Mouse (Mus musculus) cerebellum, adult 8-10 months (tissue): Measurements from ENCODE around the gene Mamdc2.
A peak's percentile ranks its signal among the peaks of the same experiment; 100 is the strongest.

ENCODE experiments used
- DNase-seq: peaks from one replicate; pipeline ENCODE4 v3.0.0; 2022

Mamdc2 gene

GRCm38 (mm10) chr19:23434433-23434832 lies 13.8 kb downstream of the Mamdc2 start:
- no peak for DNase-seq

DNA sequence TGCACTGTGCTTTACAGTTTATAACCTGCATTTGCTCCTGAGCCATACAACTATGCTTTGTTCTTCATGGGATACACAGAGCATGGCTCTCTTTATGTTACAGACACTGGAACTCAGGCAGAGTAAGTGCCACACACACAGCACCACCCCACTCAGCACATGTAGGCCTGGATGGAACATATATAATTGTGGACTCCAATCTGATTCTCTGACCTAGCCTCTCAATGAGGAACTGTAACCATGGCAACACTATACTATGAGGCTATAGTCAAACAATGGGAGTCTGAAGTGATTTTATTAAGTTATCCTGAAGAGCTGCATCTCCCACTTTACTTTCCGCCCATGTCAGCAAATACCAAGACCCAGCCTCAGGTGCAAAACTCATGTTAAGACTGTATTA lies 30.6 kb downstream of the Mamdc2 start:
- DNase-seq, result no peak

- no peak for DNase-seq
Measured at GRCm38 (mm10) chr19:23410800-23411199, 37.4 kb downstream of the Mamdc2 start.

GRCm38 (mm10) chr19:23410328-23410727 lies 37.9 kb downstream of the Mamdc2 start:
- DNase-seq, result no peak

- DNase-seq, result no peak
Measured at GRCm38 (mm10) chr19:23401469-23402135, 46.6 kb downstream of the Mamdc2 start.

GRCm38 (mm10) chr19:23400485-23400884 lies 47.8 kb downstream of the Mamdc2 start:
- DNase-seq, result no peak

GRCm38 (mm10) chr19:23395956-23396355 lies 52.3 kb downstream of the Mamdc2 start:
- DNase-seq, result no peak

GRCm38 (mm10) chr19:23394597-23394996 lies 53.6 kb downstream of the Mamdc2 start:
- no peak for DNase-seq

DNA sequence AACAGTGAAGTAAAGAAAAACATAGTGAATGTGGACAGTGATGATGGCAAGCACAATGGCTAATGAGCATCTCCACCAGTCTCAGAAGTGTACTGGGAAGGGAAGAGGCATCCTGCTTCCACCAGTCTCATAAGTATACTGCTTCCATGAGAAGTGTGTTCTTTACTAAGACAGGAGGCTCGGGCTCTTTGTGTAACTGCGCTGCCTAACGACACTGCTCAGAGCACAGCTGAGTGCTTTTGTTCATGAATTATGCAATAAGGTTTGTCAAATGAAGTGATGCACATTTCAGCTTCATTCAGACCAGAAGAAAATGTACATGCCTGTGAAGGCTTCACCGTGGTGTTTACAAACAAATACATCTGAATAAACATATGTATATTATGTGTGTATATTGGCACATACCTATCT lies 59.4 kb downstream of the Mamdc2 start:
- no peak for DNase-seq

DNA sequence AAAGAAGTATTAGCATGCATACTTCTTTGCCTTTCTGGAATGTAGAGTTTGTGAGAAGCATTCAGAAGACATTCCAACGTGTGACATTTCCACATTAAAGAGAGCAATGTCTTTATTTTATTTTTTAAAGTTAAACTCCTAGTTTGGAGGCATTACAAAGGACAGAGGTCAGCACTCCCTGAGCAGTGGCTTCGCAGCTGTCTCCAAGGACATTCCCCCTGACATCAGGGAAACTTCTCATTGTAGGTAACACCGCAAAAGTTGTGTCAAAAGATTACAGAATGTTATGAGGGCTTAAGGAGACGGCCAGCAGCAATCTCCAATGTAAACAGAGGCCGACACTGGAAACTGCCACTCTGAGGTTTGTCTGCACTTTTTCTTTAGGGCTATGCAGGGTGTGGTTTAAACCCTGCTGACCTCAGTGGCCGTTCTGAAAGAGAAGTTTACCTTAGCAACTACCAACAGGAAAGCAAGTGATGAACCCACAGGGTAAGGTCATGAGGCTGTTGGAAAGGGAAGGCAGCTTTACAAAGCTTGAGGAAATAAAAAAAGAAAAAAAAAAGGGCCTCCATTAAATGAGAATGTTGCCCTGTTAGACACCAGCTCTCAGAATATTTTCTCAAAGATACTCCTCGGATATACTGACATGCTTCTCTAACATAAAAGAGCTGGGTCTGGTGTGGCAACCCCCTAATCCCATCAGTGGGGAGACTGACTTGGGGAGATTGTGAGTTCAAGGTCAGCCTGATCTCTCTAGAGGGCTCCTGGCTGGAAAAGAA lies 60.0 kb downstream of the Mamdc2 start:
- DNase-seq, result no peak

- DNase-seq, result no peak
Measured at GRCm38 (mm10) chr19:23382396-23382795, 65.8 kb downstream of the Mamdc2 start.

GRCm38 (mm10) chr19:23380968-23381367 lies 67.3 kb downstream of the Mamdc2 start:
- no peak for DNase-seq

GRCm38 (mm10) chr19:23379752-23380504 lies 68.3 kb downstream of the Mamdc2 start:
- DNase-seq, result no peak

GRCm38 (mm10) chr19:23376536-23377201 lies 71.6 kb downstream of the Mamdc2 start:
- DNase-seq, result no peak

GRCm38 (mm10) chr19:23374941-23375656 lies 73.1 kb downstream of the Mamdc2 start:
- DNase-seq, result peak; percentile 95

DNA sequence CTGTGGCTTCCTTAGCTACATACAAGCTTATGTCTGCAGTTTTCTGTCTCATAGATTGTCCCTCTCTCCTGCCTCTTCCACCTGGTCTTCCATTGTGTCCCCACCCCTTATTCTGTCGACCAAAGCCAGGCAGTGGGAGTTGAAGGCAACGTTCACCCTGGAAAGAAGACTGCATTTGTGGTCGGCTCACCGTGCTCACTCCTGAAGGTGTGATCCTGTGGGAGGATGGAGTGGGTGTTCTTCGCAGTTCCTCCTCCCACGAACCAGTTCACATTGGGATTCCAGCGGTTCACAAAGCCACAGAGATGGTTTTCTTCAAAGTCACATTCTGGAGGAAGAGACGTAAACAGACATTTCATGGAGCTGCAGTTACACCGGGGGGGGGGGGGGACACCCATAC lies 74.5 kb downstream of the Mamdc2 start:
- no peak for DNase-seq

- DNase-seq, result peak; percentile 55
Measured at GRCm38 (mm10) chr19:23373287-23373686, 75.0 kb downstream of the Mamdc2 start.

DNA sequence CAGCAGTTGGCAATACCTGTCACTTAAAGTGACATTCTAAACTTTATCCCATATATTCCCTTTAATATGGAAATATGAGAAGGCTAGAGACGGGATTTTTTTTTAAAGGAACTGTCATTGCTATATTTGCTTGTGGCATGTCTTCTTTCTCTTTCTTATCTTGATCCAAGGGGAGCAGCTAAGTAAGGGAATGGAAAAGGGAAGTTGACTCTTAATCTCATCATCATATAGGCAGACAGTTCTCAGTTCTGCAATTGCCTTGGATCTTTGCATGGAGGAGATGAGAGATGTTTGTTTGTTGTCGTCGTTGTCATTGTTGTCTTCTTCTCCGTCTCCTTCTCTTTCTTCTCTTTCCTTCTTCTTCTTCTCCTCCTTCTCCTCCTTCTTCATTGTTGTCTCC lies 79.0 kb downstream of the Mamdc2 start:
- DNase-seq, result no peak

DNA sequence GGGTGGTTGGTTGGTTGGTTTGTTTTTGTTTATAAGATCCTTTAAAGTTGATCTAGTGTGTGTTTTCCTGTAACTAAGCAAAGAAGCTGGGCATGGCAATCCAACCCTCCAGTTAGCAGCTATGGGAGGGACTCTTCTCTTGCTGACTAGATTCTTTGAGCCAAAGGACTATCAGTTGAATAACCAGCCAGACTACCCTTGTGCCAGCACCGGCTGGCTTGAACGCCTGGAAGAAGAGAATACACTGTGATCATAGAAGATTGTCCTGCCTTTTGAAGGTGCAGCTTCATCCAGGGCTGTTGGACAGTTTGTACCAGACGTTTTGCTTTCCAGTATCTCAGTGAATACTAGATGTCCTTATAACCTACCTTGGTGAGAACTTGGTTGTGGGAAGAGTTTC lies 86.2 kb downstream of the Mamdc2 start:
- no peak for DNase-seq

- DNase-seq, result peak; percentile 85
Measured at GRCm38 (mm10) chr19:23361124-23361523, 87.1 kb downstream of the Mamdc2 start.

DNA sequence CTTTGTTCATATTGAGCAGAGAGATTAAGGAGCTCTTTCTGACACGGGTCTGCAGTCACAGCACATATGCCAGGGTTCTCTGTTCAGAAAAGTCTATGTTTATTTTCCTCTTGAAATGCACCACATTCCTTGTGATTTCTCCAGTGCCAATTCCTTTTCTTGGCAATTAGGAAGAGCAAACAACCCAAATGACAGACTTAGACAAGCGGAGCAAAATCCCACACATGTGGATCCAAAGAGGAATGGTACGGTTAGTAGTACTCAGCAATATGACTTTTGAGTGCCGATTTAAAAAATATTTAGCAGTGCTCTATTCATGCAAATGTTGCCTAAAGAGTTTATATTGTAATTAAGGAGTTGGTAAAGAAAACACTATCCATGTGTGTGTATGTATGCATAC lies 87.7 kb downstream of the Mamdc2 start:
- DNase-seq, result no peak

GRCm38 (mm10) chr19:23357253-23357652 lies 91.0 kb downstream of the Mamdc2 start:
- DNase-seq, result no peak

GRCm38 (mm10) chr19:23354738-23355137 lies 93.5 kb downstream of the Mamdc2 start:
- DNase-seq, result no peak
